Mouse (Mus musculus) liver, embryonic 13.5 days (tissue): ENCODE data around the gene Car10. TPM values are rescaled to one million over a fixed set of nuclear protein-coding genes. Genes with fewer than 3 reads are reported as not detected.

ENCODE experiments used
- ATAC-seq: fragments of 200-750 bp; cut with Nextera tagmentation; 2 replicates; pipeline ENCODE4 v1.8.0; 2017; ENCODE audit warnings: low read depth, mild to moderate bottlenecking, moderate number of reproducible peaks, moderate library complexity
- DNase-seq: peaks from one replicate; pipeline ENCODE4 v3.0.0; 2022
- H3K27ac ChIP-seq: fragments of 300-500 bp; sonication (generic); 2 replicates; pipeline ENCODE4 v1.5.1; 2015; ENCODE audit warnings: moderate library complexity, mild to moderate bottlenecking, inconsistent platforms
- H3K27me3 ChIP-seq: fragments of 300-500 bp; sonication (generic); 2 replicates; pipeline ENCODE4 v1.6.1; 2015; ENCODE audit warnings: mild to moderate bottlenecking, inconsistent platforms
- H3K36me3 ChIP-seq: fragments of 300-500 bp; sonication (generic); 2 replicates; pipeline ENCODE4 v1.6.1; 2015; ENCODE audit warnings: mild to moderate bottlenecking, inconsistent platforms
- H3K4me1 ChIP-seq: fragments of 300-500 bp; sonication (generic); replicated peaks from 2 replicates; pipeline ENCODE4 v1.6.1; 2015; ENCODE audit warnings: inconsistent platforms
- H3K4me2 ChIP-seq: fragments of 300-500 bp; sonication (generic); 2 replicates; pipeline ENCODE4 v1.6.1; 2015; ENCODE audit warnings: inconsistent platforms, mild to moderate bottlenecking, moderate library complexity
- H3K4me3 ChIP-seq: fragments of 300-500 bp; sonication (generic); replicated peaks from 2 replicates; pipeline ENCODE4 v1.5.1; 2015; ENCODE audit warnings: mild to moderate bottlenecking, inconsistent platforms
- H3K9ac ChIP-seq: fragments of 300-500 bp; sonication (generic); 2 replicates; pipeline ENCODE4 v1.6.1; 2015; ENCODE audit warnings: mild to moderate bottlenecking, inconsistent platforms
- H3K9me3 ChIP-seq: fragments of 300-500 bp; sonication (generic); replicated peaks from 2 replicates; pipeline ENCODE4 v1.6.1; 2016; ENCODE audit warnings: inconsistent platforms
- WGBS: fragments of 180-500 bp; shearing (Covaris S2); methylation state at CpG from one replicate; pipeline ENCODE4 v1.1.7; 2015; ENCODE audit not compliant: insufficient replicate concordance; 5-methylcytosine and 5-hydroxymethylcytosine counted together
- polyA plus RNA-seq: library from polyadenylated mRNA; unstranded; fragments of >200 nt; fragmentation: Nextera tagmentation; extraction: Ambion mirVana; gene quantifications from 2 replicates; pipeline ENCODE4 v1.2.1, GENCODE M21; 2015

Car10 gene
- polyA plus RNA-seq, 1 experiment from 2014 or later = not detected

GRCm38 (mm10) chr11:93502864-93503263 is 405.0 kb downstream of the Car10 start:
- no peaks in the 10 kb centered on the region for H3K4me1 ChIP-seq
- H3K27ac ChIP-seq = no peak overlapping the region
- H3K4me2 ChIP-seq = no peak overlapping the region
- no peak for DNase-seq
- no peak overlapping the region for H3K9ac ChIP-seq
- 26% methylated on average over 3 of the region's 3 CpGs for WGBS
- no peak overlapping the region for H3K4me3 ChIP-seq
- H3K9me3 ChIP-seq = no peaks in the 10 kb centered on the region
- H3K36me3 ChIP-seq = no peaks in the 10 kb centered on the region
- no peak for ATAC-seq
- H3K27me3 ChIP-seq = no peaks in the 10 kb centered on the region

- H3K4me2 ChIP-seq = no peak overlapping the region
- H3K36me3 ChIP-seq = no peaks in the 10 kb centered on the region
- no peaks in the 10 kb centered on the region for H3K4me1 ChIP-seq
- no peaks in the 10 kb centered on the region for H3K27me3 ChIP-seq
- H3K9ac ChIP-seq = no peak overlapping the region
- no peak for ATAC-seq
- H3K27ac ChIP-seq = no peak overlapping the region
- DNase-seq = no peak
- 22% methylated on average over 2 of the region's 2 CpGs for WGBS
- H3K9me3 ChIP-seq = no peaks in the 10 kb centered on the region
- no peak overlapping the region for H3K4me3 ChIP-seq
These were observed 405.6 kb downstream of the Car10 start for GRCm38 (mm10) chr11:93503469-93503868.

GRCm38 (mm10) chr11:93509527-93510235 is 411.9 kb downstream of the Car10 start:
- no peak for ATAC-seq
- Histone ChIP-seq H3K36me3 (no peaks in the 10 kb centered on the region), H3K4me2 (no peak overlapping the region), H3K27me3 (no peaks in the 10 kb centered on the region), H3K4me3 (no peak overlapping the region), H3K27ac (no peak overlapping the region), H3K9ac (no peak overlapping the region), H3K9me3 (no peaks in the 10 kb centered on the region), H3K4me1 (no peaks in the 10 kb centered on the region)
- DNase-seq = no peak
- WGBS = 70% methylated on average over 11 of the region's 11 CpGs

- Histone ChIP-seq H3K27me3 (no peaks in the 10 kb centered on the region), H3K4me2 (no peak overlapping the region), H3K4me3 (no peak overlapping the region), H3K9ac (no peak overlapping the region), H3K4me1 (no peaks in the 10 kb centered on the region), H3K27ac (no peak overlapping the region), H3K36me3 (no peaks in the 10 kb centered on the region), H3K9me3 (no peaks in the 10 kb centered on the region)
- 54% methylated on average over 2 of the region's 2 CpGs for WGBS
- DNase-seq (no peak), ATAC-seq (no peak)
These were observed 415.0 kb downstream of the Car10 start for GRCm38 (mm10) chr11:93512843-93513242.

- Histone ChIP-seq H3K4me3 (no peak overlapping the region), H3K27ac (no peak overlapping the region), H3K9ac (no peak overlapping the region), H3K4me1 (no peaks in the 10 kb centered on the region), H3K4me2 (no peak overlapping the region), H3K9me3 (no peaks in the 10 kb centered on the region), H3K27me3 (no peaks in the 10 kb centered on the region), H3K36me3 (no peaks in the 10 kb centered on the region)
- DNase-seq (no peak), ATAC-seq (no peak)
- WGBS = 26% methylated on average over 2 of the region's 2 CpGs
These were observed 416.6 kb downstream of the Car10 start for GRCm38 (mm10) chr11:93514396-93514795.

GRCm38 (mm10) chr11:93515566-93515965 is 417.7 kb downstream of the Car10 start:
- 65% methylated on average over 6 of the region's 6 CpGs for WGBS

GRCm38 (mm10) chr11:93516216-93516615 is 418.4 kb downstream of the Car10 start:
- Histone ChIP-seq H3K4me1 (no peaks in the 10 kb centered on the region), H3K9ac (no peak overlapping the region), H3K4me3 (no peak overlapping the region), H3K36me3 (no peaks in the 10 kb centered on the region), H3K27me3 (no peaks in the 10 kb centered on the region), H3K9me3 (no peaks in the 10 kb centered on the region), H3K27ac (no peak overlapping the region), H3K4me2 (no peak overlapping the region)
- ATAC-seq (no peak), DNase-seq (no peak)
- 71% methylated on average over 9 of the region's 9 CpGs for WGBS

More at GRCm38 (mm10) chr11:93515566-93515965, 417.7 kb downstream of the Car10 start:
- Histone ChIP-seq H3K9me3 (no peaks in the 10 kb centered on the region), H3K4me3 (no peak overlapping the region), H3K27ac (no peak overlapping the region), H3K9ac (no peak overlapping the region), H3K36me3 (no peaks in the 10 kb centered on the region), H3K4me2 (no peak overlapping the region), H3K4me1 (no peaks in the 10 kb centered on the region), H3K27me3 (no peaks in the 10 kb centered on the region)
- ATAC-seq (no peak), DNase-seq (no peak)

GRCm38 (mm10) chr11:93516946-93517345 is 419.1 kb downstream of the Car10 start:
- 37% methylated on average over 2 of the region's 2 CpGs for WGBS
- Histone ChIP-seq H3K4me3 (no peak overlapping the region), H3K36me3 (no peaks in the 10 kb centered on the region), H3K9ac (no peak overlapping the region), H3K9me3 (no peaks in the 10 kb centered on the region), H3K4me1 (no peaks in the 10 kb centered on the region), H3K4me2 (no peak overlapping the region), H3K27ac (no peak overlapping the region), H3K27me3 (no peaks in the 10 kb centered on the region)
- ATAC-seq (no peak), DNase-seq (no peak)

GRCm38 (mm10) chr11:93522501-93522900 is 424.7 kb downstream of the Car10 start:
- H3K4me1 ChIP-seq = no peaks in the 10 kb centered on the region
- no peak overlapping the region for H3K4me2 ChIP-seq
- no peak for ATAC-seq
- 51% methylated on average over 3 of the region's 3 CpGs for WGBS
- H3K27me3 ChIP-seq = no peaks in the 10 kb centered on the region
- no peak overlapping the region for H3K27ac ChIP-seq
- no peak for DNase-seq
- no peak overlapping the region for H3K4me3 ChIP-seq
- H3K9me3 ChIP-seq = no peaks in the 10 kb centered on the region
- no peaks in the 10 kb centered on the region for H3K36me3 ChIP-seq
- no peak overlapping the region for H3K9ac ChIP-seq

- DNase-seq = no peak
These were observed 428.1 kb downstream of the Car10 start for GRCm38 (mm10) chr11:93525921-93526320.

GRCm38 (mm10) chr11:93531029-93531680 is 433.3 kb downstream of the Car10 start:
- 36% methylated on average over 7 of the region's 7 CpGs for WGBS
- H3K9ac ChIP-seq = no peak overlapping the region
- ATAC-seq = no peak
- no peaks in the 10 kb centered on the region for H3K36me3 ChIP-seq
- no peak for DNase-seq
- H3K4me2 ChIP-seq = no peak overlapping the region
- no peaks in the 10 kb centered on the region for H3K9me3 ChIP-seq
- H3K27ac ChIP-seq = no peak overlapping the region
- no peak overlapping the region for H3K4me3 ChIP-seq
- H3K4me1 ChIP-seq = no peaks in the 10 kb centered on the region
- H3K27me3 ChIP-seq = no peaks in the 10 kb centered on the region

More at GRCm38 (mm10) chr11:93525921-93526320, 428.1 kb downstream of the Car10 start:
- no peaks in the 10 kb centered on the region for H3K27me3 ChIP-seq
- no peak overlapping the region for H3K4me3 ChIP-seq
- H3K9me3 ChIP-seq = no peaks in the 10 kb centered on the region
- H3K27ac ChIP-seq = no peak overlapping the region
- no peak overlapping the region for H3K9ac ChIP-seq
- ATAC-seq = no peak
- 75% methylated on average over 3 of the region's 3 CpGs for WGBS
- H3K36me3 ChIP-seq = no peaks in the 10 kb centered on the region
- no peaks in the 10 kb centered on the region for H3K4me1 ChIP-seq
- H3K4me2 ChIP-seq = no peak overlapping the region

- Histone ChIP-seq H3K4me3 (no peak overlapping the region), H3K9me3 (no peaks in the 10 kb centered on the region), H3K9ac (no peak overlapping the region), H3K27me3 (no peaks in the 10 kb centered on the region), H3K4me2 (no peak overlapping the region), H3K36me3 (no peaks in the 10 kb centered on the region), H3K27ac (no peak overlapping the region), H3K4me1 (no peaks in the 10 kb centered on the region)
- DNase-seq (no peak), ATAC-seq (no peak)
- WGBS = 70% methylated on average over 6 of the region's 6 CpGs
These were observed 438.4 kb downstream of the Car10 start for GRCm38 (mm10) chr11:93536244-93536643.
